Mouse (Mus musculus) midbrain, embryonic 16.5 days (tissue): ENCODE measurements around the gene Palm2. TPM values are rescaled to one million over a fixed set of nuclear protein-coding genes. Genes with fewer than 3 reads are reported as not detected.

ENCODE experiments used
- ATAC-seq: fragments of 200-750 bp; cut with Nextera tagmentation; 2 replicates; pipeline ENCODE4 v1.8.0; 2017; ENCODE audit warnings: moderate TSS enrichment
- H3K27ac ChIP-seq: fragments of 300-500 bp; sonication (generic); 2 replicates; pipeline ENCODE4 v1.5.1; 2014; ENCODE audit warnings: mild to moderate bottlenecking, low read length, mixed read lengths
- H3K27me3 ChIP-seq: fragments of 300-500 bp; sonication (generic); 2 replicates; pipeline ENCODE4 v1.6.1; 2014; ENCODE audit warnings: low read depth, low read length, mixed read lengths; ENCODE audit not compliant: control insufficient read depth, insufficient read depth
- H3K36me3 ChIP-seq: fragments of 300-500 bp; sonication (generic); 2 replicates; pipeline ENCODE4 v1.6.1; 2014; ENCODE audit warnings: mild to moderate bottlenecking, low read length, moderate library complexity, mixed read lengths; ENCODE audit not compliant: control insufficient read depth, insufficient read depth
- H3K4me1 ChIP-seq: fragments of 300-500 bp; sonication (generic); 2 replicates; pipeline ENCODE4 v1.6.1; 2014; ENCODE audit warnings: mild to moderate bottlenecking, low read length, mixed read lengths; ENCODE audit not compliant: control insufficient read depth, insufficient read depth
- H3K4me2 ChIP-seq: fragments of 300-500 bp; sonication (generic); 2 replicates; pipeline ENCODE4 v1.6.1; 2014; ENCODE audit warnings: mild to moderate bottlenecking, low read length, mixed read lengths
- H3K4me3 ChIP-seq: fragments of 300-500 bp; sonication (generic); 2 replicates; pipeline ENCODE4 v1.5.1; 2014; ENCODE audit warnings: low read depth, mild to moderate bottlenecking, low read length, moderate library complexity, mixed read lengths
- H3K9ac ChIP-seq: fragments of 300-500 bp; sonication (generic); 2 replicates; pipeline ENCODE4 v1.6.1; 2014; ENCODE audit warnings: low read depth, low read length, mixed read lengths
- H3K9me3 ChIP-seq: fragments of 300-500 bp; sonication (generic); replicated peaks from 2 replicates; pipeline ENCODE4 v1.6.1; 2014; ENCODE audit warnings: mild to moderate bottlenecking, low read length, mixed read lengths; ENCODE audit not compliant: control insufficient read depth, poor library complexity, severe bottlenecking
- WGBS: fragments of 180-500 bp; shearing (Covaris S2); extraction: QIAGEN DNeasy Blood & Tissue Kit; methylation state at CpG from one replicate; pipeline ENCODE4 v1.1.7; 2014; 5-methylcytosine and 5-hydroxymethylcytosine counted together
- polyA plus RNA-seq: library from polyadenylated mRNA; unstranded; fragments of >200 nt; fragmentation: Nextera tagmentation; extraction: Ambion mirVana; gene quantifications from 2 replicates; pipeline ENCODE4 v1.2.1, GENCODE M21; 2015

Gene Palm2
- polyA plus RNA-seq, 1 experiment from 2014 or later = 20.6 TPM

DNA sequence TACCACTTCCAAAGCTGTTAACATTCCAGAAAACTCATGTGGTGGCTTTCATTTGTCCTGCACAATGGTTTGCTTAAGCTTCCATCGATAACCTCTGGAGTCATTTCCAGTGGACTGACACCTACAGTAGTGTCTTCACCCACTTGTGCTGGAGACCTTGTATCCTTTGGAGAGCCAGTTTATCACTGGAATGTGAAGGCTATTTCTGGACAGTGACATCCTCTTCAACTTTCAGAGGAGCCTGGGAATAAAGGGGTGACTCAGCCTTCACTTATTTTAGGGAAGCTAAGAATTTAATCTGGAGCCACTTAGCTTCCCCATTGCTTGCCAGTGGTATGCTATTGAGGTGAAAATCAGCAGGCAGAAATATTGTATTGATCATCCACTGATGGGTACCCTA is 154.3 kb downstream of the Palm2 start:
- Histone ChIP-seq H3K36me3 (no peaks in the 10 kb centered on the region), H3K9me3 (no peaks in the 10 kb centered on the region), H3K27ac (no peak overlapping the region), H3K9ac (no peak overlapping the region), H3K4me1 (no peaks in the 10 kb centered on the region), H3K4me3 (no peak overlapping the region), H3K27me3 (no peaks in the 10 kb centered on the region), H3K4me2 (no peak overlapping the region)
- ATAC-seq = no peak
- 100% methylated on average over 1 of the region's 1 CpGs for WGBS

- no peak overlapping the region for H3K9ac ChIP-seq
- H3K27me3 ChIP-seq = no peaks in the 10 kb centered on the region
- H3K4me2 ChIP-seq = no peak overlapping the region
- ATAC-seq = no peak
- H3K4me3 ChIP-seq = no peak overlapping the region
- no peaks in the 10 kb centered on the region for H3K9me3 ChIP-seq
- 81% methylated on average over 4 of the region's 4 CpGs for WGBS
- no peaks in the 10 kb centered on the region for H3K36me3 ChIP-seq
- no peaks in the 10 kb centered on the region for H3K4me1 ChIP-seq
- no peak overlapping the region for H3K27ac ChIP-seq
These were observed 158.7 kb downstream of the Palm2 start for GRCm38 (mm10) chr4:57592751-57593150.

GRCm38 (mm10) chr4:57599946-57600345 is 165.9 kb downstream of the Palm2 start:
- H3K36me3 ChIP-seq = no peaks in the 10 kb centered on the region
- H3K4me3 ChIP-seq = no peak overlapping the region
- H3K9ac ChIP-seq = no peak overlapping the region
- 90% methylated on average over 6 of the region's 6 CpGs for WGBS
- no peaks in the 10 kb centered on the region for H3K4me1 ChIP-seq
- H3K27me3 ChIP-seq = no peaks in the 10 kb centered on the region
- H3K9me3 ChIP-seq = no peaks in the 10 kb centered on the region
- no peak overlapping the region for H3K4me2 ChIP-seq
- no peak for ATAC-seq
- no peak overlapping the region for H3K27ac ChIP-seq

DNA sequence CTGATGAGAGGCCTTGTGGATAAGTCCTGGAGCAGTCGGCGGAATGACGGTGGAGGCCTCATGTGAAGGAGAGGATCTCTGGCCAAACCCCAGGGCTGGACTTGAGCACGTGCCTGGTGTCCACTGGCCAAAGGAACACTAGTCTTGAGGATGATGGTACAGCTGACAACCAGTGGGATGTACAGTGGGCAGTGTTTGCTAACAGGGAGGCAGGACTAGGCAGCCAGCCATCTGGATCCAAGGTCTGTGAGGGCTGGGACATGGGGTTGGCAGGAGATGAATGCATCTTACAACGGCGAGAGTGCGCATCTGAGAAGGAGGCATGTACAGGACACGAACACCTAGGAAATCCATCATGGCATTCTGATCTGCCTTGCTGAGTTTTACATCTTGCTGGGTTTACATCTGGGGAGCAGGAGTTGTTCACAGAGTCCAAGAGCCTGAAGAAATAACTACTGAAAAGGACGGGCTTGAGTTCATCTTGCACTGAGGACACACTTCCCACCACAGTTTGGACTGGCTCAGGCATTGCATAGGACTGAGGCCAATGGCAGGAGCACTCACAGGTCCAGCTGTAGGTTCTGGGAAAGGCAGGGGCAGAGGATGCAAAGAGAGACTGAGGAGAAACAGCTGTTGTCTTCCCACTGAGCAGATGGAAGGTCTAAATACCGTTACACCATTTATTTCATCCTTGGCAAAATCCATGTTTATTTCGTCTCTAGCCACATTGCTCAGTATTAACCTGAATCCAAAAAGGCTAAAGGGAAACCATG is 166.8 kb downstream of the Palm2 start:
- H3K27ac ChIP-seq = no peak overlapping the region
- 95% methylated on average over 11 of the region's 11 CpGs for WGBS
- no peak overlapping the region for H3K4me3 ChIP-seq
- no peaks in the 10 kb centered on the region for H3K36me3 ChIP-seq
- no peak overlapping the region for H3K9ac ChIP-seq
- no peaks in the 10 kb centered on the region for H3K9me3 ChIP-seq
- H3K4me1 ChIP-seq = no peaks in the 10 kb centered on the region
- H3K4me2 ChIP-seq = no peak overlapping the region
- no peaks in the 10 kb centered on the region for H3K27me3 ChIP-seq
- ATAC-seq = no peak

DNA sequence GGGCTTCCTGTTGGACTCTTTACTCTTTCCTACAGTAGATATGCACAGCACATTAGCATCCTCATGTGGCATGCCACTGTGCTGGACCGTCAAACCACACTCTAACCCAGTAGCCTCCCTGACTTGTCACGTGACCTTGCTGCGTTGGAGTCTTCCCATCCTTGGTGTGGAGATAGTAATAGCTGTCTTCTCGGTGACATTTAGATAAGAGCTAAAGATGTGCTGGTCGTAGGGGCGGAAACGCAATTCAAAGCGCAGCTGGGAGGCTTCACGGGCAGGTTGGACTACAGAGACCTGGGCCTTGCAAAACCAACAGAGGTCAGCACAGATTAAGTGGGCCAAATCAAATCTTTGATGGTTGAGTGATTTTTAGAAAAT is 167.4 kb downstream of the Palm2 start:
- ATAC-seq = no peak
- 81% methylated on average over 9 of the region's 9 CpGs for WGBS

GRCm38 (mm10) chr4:57601903-57602617 is 168.0 kb downstream of the Palm2 start:
- H3K27ac ChIP-seq = no peak overlapping the region
- no peaks in the 10 kb centered on the region for H3K4me1 ChIP-seq
- WGBS = 88% methylated on average over 10 of the region's 10 CpGs
- no peaks in the 10 kb centered on the region for H3K27me3 ChIP-seq
- ATAC-seq = no peak
- no peak overlapping the region for H3K9ac ChIP-seq
- H3K9me3 ChIP-seq = no peaks in the 10 kb centered on the region
- H3K36me3 ChIP-seq = no peaks in the 10 kb centered on the region
- H3K4me2 ChIP-seq = no peak overlapping the region
- H3K4me3 ChIP-seq = no peak overlapping the region

More for the DNA sequence above, 167.4 kb downstream of the Palm2 start:
- Histone ChIP-seq H3K27me3 (no peaks in the 10 kb centered on the region), H3K9ac (no peak overlapping the region), H3K4me3 (no peak overlapping the region), H3K4me2 (no peak overlapping the region), H3K36me3 (no peaks in the 10 kb centered on the region), H3K9me3 (no peaks in the 10 kb centered on the region), H3K27ac (no peak overlapping the region), H3K4me1 (no peaks in the 10 kb centered on the region)

DNA sequence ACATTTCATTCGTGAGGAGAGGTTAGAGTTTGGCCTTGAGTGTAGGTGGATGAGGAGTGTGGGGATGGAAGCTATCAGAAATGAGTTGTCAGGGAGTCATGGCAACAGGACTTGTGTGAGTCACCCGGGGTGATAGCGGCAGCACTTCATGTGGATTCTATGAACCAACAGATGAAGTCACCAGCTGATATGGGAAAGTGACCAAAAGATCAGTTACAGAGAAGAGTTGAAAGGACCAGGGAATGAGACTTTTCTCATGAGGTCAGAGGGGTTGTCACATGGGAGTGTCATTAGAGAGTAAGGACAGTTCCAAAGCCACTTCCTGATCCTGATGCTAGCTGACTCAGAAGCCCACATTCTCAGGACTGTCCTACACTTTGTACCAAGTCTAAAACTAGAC is 172.2 kb downstream of the Palm2 start:
- H3K36me3 ChIP-seq = no peaks in the 10 kb centered on the region
- H3K4me3 ChIP-seq = no peak overlapping the region
- WGBS = 87% methylated on average over 3 of the region's 3 CpGs
- no peak overlapping the region for H3K9ac ChIP-seq
- no peak for ATAC-seq
- H3K4me1 ChIP-seq = 0 out of 2 replicates have a peak, but pooled peaks cover 2% of the 10 kb centered on the region
- no peaks in the 10 kb centered on the region for H3K9me3 ChIP-seq
- no peak overlapping the region for H3K27ac ChIP-seq
- no peaks in the 10 kb centered on the region for H3K27me3 ChIP-seq
- H3K4me2 ChIP-seq = no peak overlapping the region

- peak overlapping the region; percentile 31; the same call in 1 of the 2 replicates for H3K4me2 ChIP-seq
- no peak overlapping the region for H3K4me3 ChIP-seq
These were observed 173.3 kb downstream of the Palm2 start for GRCm38 (mm10) chr4:57607247-57607942.

More at GRCm38 (mm10) chr4:57607247-57607942, 173.3 kb downstream of the Palm2 start:
- no peaks in the 10 kb centered on the region for H3K27me3 ChIP-seq
- no peaks in the 10 kb centered on the region for H3K36me3 ChIP-seq
- H3K27ac ChIP-seq = no peak overlapping the region
- H3K9ac ChIP-seq = no peak overlapping the region
- H3K4me1 ChIP-seq = 0 out of 2 replicates have a peak, but pooled peaks cover 7% of the 10 kb centered on the region
- H3K9me3 ChIP-seq = no peaks in the 10 kb centered on the region
- WGBS = 46% methylated on average over 22 of the region's 22 CpGs
- ATAC-seq = 0 out of 2 replicates have a peak, but pooled peaks have one; percentile 64
